Mouse (Mus musculus) kidney, postnatal 14 days (tissue): ENCODE results near the gene Slc47a2.
"Not testable (repeated sequence)": the region's sequence is repeated elsewhere in the genome, so short reads cannot be mapped to it uniquely, and the experiment has no call there.

Experiments
- DNase-seq: peaks from one replicate; pipeline ENCODE4 v3.0.0; 2022; ENCODE audit warnings: mixed read lengths

The Slc47a2 gene

DNA sequence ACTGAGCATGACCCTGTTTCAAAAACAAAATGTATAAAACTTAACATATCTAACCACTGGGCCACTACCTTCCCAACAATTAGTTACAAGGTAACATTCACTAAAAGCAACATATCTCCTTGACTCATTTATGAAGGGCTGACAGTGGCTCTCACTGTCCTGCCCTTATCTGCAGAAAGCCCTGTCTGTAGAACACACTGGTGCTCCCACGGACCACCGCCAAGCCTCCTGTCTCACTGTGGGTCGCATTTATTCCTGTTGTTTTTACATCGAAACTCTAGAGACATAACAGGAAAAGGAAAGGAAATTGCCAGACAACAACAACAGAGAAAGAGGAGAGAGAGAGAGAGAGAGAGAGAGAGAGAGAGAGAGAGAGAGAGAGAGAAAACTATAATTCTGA, 1.4 kb downstream of the Slc47a2 start:
- DNase-seq, result no peak

DNA sequence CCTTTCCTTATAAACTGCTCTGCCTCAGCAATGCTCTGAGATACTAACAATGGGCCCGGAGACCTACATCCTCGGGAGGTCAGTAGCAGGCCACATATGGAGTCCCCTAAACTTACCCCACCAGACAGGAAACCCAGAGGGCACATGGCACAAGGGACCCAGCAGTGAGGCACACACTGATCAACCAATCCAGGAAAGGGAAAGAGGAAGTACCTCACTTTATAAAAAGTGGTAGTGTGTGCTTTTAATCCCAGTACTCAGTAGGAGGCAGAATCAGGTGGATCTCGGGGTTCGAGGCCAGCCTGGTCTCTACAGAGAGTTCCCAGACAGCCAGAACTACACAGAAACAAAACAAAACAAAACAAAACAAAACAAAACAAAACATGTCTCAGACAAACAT, 2.3 kb downstream of the Slc47a2 start:
- no peak for DNase-seq

DNA sequence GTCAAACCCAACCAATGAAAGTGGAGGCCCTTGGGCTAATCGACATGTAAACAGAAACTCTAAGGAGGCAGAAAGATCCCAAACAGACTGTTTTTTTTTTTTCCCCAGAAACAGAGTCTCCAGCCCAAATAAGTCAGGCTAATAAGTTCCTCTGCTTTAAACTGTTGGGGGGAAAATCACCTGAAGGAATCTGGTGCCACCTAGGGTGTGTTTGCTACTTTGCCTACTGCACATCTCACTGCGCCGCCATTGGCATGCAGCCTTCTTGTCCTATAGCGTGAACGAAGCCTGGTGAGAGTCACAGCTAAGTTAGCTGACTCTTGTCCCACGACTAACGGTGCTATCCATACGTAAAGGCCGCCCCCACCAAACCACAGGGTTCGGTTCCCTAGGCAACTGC, 5.1 kb downstream of the Slc47a2 start:
- DNase-seq, result no peak

GRCm38 (mm10) chr11:61320904-61321687, 21.6 kb downstream of the Slc47a2 start:
- DNase-seq, result no peak

DNA sequence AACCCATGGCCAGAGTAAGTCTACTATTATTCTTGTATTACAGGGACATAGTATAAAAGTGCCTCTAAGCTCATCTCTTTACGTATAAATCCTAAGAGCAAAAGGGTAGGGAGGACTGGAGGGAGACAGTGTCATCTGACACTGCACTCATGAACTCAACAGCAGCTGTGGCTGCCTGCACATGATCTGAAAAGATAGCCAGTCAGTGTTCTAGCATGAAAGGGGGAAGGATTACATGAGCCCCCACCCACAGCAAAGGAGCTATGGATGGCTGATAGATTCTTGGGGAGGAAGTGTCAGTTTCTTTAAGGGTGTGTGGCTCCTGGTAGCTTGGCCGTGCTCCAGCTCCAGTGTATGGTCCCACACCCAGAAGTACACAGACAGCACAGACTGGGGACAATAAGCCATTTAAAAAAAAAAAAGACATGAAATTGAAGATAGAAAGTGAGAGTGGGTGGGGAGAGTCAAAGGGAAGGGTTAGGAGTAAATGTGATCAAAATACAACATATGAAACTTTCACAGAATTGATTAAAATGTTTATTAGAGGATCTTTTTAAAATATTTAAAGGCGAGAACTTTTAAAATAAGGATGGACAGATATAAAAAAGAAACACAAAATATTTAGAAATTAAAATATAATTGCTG, 22.6 kb downstream of the Slc47a2 start:
- no peak for DNase-seq

- peak; percentile 17 for DNase-seq
Observed at GRCm38 (mm10) chr11:61319233-61319922, 23.3 kb downstream of the Slc47a2 start.

DNA sequence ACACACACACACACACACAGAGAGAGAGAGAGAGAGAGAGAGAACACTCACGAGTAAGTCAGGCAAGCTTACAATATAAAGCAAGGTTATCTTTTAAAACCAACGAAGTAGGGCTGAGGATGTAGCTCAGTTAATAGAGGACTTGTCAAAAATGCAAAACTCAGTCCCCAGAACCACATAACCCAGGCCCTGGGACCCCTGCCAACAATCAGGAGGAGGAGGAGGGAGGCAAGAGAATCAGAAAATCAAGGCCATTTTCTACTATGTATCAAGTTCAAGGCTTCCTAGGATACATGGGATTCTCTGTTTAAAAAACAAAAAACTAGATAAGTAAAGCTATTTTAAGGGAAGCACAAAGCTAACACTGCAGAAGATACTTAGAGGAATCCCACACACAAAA, 25.8 kb downstream of the Slc47a2 start:
- DNase-seq, result no peak

DNA sequence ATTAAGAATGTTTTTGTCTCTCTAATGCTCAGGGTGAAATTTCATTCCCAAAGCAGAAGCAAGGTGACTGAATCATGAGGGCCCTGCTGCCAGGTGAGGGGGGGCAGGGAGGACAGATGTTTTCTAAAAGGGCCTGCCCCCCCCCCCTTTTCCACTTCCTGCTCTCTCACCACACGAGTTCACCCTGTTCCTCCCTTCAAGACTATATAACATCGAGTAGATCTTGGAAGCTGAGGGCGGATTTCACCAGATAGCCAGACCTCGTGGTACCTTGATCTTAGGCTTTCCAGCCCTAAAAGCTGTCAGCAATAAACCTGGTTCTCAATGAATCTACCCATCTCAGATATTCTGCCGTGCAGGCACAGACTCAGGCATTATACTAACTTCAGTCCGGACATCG, 32.3 kb downstream of the Slc47a2 start:
- no peak for DNase-seq

DNA sequence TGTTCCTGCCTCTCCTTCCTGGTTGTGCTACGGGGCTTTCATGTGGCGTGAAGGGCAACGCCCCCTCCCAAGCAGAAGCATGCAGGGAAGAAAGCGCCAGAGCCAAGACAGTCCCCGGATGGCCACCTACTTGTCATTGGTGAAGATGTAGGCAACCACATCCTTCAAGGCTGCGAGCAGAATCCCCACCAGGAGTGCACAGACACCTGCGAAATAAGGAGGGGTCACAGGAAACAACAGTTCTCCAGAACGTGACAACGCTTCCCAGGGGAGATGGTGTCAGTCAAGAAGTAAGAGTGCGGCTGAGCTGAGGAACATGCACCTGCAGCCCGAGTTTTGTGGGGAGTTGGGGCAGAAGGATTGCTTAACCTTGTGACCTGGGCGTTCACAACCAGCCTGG, 32.8 kb downstream of the Slc47a2 start:
- no peak for DNase-seq

DNA sequence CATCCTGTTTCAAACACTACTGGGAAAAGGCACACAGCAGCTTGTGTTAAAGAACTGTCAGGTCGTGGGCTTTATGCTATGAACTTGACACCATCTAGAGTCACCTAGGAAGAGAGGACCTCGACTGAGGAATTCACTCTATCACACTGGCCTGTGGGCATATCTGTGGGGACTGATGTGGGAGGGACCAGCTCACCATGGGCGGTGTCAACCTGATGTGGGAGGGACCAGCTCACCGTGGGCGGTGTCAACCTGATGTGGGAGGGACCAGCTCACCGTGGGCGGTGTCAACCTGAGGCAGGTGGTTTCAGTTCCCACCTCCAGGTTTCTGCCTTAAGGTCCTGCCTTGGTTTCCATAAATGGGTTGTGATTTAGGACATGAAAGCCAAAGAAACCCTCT, 34.9 kb downstream of the Slc47a2 start:
- no peak for DNase-seq

DNA sequence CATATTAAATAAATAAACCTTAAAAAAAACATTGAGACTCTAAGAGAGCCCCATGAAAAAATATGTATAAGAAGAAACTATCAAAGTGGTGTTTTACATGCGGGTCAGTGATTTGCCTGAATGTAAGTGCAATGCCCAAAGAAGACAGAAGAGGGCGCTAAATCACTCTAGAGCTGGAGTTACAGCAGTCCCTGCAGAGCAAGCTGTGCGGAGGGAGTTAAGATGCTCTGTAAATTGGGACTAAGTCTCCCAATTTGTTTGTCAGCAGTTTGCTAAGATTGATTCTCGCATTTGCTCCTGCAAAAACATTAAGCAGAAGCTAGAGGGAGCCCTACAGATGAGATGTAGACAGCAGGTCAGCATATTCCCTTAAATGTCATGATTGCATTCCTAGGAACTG, 37.3 kb downstream of the Slc47a2 start:
- DNase-seq, result peak; percentile 57

DNA sequence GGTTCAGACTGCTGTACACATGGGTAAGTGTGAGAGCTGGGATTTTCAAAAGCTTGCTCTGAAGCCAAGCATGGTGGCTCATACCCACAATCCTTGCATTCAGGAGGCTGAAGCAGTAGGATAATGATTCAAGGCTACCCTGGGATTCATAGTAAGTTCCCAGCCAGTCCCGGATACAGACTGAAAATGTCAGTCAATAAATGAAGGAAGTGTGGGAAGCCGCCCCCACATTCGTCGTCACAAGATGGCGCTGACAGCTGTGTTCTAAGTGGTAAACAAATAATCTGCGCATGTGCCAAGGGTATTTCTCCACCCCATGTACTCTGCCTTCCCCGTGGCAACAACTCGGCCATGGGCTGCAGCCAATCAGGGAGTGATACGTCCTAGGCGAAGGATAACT, 38.1 kb downstream of the Slc47a2 start:
- DNase-seq, result not testable (repeated sequence)

GRCm38 (mm10) chr11:61300716-61301392, 41.8 kb downstream of the Slc47a2 start:
- DNase-seq, result peak; percentile 20

DNA sequence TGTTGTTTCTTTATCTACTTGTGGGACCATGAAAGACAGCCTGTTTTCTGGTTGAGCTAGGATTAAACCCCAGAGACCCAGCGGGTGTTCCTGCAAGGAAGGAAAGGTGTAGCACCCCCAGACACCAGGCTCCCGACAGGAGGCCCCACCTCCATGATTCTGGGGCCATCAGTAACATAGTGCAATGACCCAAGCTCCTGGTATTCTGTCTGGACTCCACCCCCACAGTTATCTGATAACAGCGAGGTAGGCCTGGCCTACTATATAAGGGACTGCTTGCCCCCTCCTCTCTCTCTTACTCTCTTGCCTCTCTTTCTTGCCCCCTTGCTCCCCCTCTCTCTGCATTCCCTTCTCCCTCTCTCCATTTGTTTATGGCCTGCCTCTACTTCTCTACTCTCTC, 42.5 kb downstream of the Slc47a2 start:
- DNase-seq, result no peak

DNA sequence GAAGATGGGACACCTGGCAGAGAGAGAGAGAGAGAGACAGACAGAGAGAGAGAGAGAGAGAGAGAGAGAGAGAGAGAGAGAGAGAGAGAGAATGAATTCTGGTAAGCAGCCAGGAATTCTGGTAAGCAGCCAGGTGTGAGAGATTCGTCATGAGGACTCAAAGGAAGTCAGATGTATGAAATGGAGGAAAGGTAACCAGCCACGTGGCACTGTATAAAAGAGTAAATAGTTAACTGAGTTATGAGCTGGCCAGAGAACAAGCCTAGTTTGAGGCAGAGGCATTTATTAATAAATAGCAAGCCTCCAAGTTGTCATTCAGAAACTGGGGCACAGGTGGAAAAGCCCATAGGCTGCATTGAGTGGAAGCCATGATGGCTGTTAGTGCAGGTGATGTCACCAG, 44.8 kb downstream of the Slc47a2 start:
- DNase-seq, result peak; percentile 56

GRCm38 (mm10) chr11:61297326-61297725, 45.3 kb downstream of the Slc47a2 start:
- DNase-seq, result no peak

- DNase-seq, result no peak
Observed at GRCm38 (mm10) chr11:61296556-61296955, 46.1 kb downstream of the Slc47a2 start.

DNA sequence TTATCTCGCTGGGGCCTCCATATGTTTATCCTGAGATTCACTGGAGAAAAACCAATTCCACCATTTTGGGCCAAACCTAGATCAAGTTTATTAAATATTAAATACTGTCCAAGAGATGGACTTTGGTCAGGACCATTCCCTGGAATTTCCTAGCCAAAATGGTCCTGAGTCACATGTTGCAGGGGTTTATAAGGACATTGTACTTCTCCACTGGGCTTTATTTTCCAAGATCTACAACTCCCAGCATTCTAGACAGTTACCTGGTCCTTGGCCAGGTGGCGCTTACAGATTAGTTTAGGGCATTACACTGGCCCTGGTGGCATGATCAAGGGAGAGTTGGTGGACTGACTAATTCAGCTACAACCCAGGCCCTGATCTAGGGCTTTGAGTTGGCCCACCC, 47.1 kb downstream of the Slc47a2 start:
- DNase-seq, result no peak

DNA sequence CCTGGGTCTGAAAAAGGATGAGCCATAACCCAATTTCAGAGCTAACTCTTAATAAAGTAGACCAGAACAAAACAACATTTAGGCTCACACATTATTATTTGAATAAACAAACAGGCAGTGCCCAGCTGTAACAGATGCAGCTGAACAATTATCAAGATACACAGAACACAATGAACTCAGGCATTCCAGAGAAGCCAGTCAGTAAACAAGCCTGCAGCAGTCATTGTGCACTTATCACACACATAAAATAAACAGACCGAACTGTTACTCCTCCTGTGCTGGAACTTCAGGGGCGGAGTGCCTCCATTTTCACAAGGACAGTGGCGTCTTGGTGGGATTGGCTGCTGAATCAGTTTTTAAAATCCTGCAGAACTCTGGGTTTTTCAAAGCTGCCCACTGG, 48.2 kb downstream of the Slc47a2 start:
- no peak for DNase-seq

DNA sequence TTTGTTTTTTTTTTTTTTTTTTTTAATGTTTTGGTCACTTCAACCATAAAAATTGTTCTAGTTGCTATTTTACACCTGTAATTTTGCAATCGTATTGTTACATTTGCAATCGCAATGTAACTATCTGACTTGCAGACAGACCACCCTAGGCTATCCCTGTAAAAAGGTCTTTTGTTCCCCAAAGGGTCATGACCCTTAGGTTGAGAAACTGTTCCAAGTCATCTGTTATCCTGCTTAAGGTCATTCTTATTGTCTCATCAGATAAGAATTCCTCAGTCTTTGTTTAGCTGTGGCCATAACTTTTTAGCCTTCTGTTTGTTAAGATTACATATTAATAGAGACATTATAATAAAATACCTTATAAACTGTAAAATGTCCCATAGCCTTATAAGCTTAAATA, 49.4 kb downstream of the Slc47a2 start:
- DNase-seq, result no peak

GRCm38 (mm10) chr11:61284323-61284722, 58.3 kb downstream of the Slc47a2 start:
- peak; percentile 48 for DNase-seq

GRCm38 (mm10) chr11:61283414-61284049, 59.1 kb downstream of the Slc47a2 start:
- DNase-seq, result no peak
